Mouse (Mus musculus): ENCODE data around the gene Trpv3. TPM values are rescaled to one million over a fixed set of nuclear protein-coding genes. Genes with fewer than 3 reads are reported as not detected.
A peak's percentile ranks its signal among the peaks of the same experiment; 100 is the strongest.

The Trpv3 gene
- under 1 TPM; 0.03 to 0.05 TPM for total RNA-seq (2021)

DNA sequence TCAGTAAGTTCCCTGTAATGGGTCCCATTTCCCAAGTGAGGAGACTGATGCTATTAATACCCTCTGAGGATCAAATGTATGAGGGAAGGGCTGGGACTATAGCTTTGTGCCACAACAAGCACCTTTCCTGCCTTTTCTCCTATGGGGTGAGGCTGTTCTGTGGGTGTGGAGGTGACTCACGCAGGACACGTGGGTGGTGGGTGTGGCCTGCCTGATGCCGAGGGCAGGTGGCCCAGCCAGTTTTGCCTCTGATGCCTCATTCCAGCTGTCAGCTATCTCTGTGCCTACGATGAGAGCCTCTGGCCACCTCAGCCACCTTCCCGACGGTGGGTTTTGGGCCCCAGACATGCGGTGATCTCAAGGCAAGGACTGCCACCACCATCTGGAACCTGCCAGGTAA is at the start of gene Trpv3:
Gene Trpv3 (plus strand): TSS at position 122 of the 400 bp plus-strand sequence.
- intact Hi-C loops (cut with DNase I): no loop called here
- DNase-seq (ENCODE audit: low spot score): no peak

DNA sequence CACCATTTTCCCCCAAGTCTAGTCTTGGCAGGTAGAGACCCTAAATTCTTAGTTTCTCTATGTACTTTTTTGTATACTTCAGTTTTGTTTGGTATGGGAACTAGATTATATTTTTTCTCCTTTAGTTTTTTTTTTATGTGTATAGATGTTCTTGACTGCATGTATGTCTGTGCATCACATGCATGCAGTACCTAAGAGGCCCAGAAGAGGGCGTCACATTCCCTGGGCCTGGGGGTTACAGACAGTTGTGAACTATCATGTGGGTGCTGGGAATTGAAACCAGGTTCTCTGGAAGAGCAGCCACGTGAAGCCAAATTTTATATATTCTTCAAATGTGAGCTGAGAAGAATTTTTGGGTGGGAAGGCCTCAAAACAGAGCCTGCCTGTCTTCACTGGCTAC is 47.5 kb upstream of the Trpv3 start:
- intact Hi-C loops (cut with DNase I): loop anchor here (5.0 kb wide), 1 partner anchor 63 kb away; no protein-coding TSS in a partner anchor
- DNase-seq (ENCODE audit: low spot score): no peak

DNA sequence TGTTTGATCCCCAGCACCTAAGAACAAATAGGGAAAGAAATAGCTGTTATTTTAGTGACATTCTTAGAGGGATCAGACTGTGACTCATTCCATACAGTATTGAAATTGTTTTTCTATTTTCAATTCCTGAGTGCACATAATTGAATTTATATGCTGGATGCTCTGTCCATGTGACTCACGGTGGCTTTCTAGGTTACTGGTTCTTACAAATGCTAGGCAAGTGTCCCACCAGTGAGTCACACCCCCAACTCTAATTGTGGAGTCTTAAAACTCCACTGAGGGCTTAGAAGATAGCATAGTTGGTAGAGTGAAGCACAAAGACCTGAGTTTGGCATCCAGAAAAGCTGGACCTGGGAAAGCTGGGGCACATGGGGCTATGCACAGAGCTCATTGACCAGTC is 46.5 kb upstream of the Trpv3 start:
- intact Hi-C loops (cut with DNase I): loop anchor here (5.0 kb wide), 1 partner anchor 62 kb away; no protein-coding TSS in a partner anchor
- no peak for DNase-seq (ENCODE audit: low spot score)

DNA sequence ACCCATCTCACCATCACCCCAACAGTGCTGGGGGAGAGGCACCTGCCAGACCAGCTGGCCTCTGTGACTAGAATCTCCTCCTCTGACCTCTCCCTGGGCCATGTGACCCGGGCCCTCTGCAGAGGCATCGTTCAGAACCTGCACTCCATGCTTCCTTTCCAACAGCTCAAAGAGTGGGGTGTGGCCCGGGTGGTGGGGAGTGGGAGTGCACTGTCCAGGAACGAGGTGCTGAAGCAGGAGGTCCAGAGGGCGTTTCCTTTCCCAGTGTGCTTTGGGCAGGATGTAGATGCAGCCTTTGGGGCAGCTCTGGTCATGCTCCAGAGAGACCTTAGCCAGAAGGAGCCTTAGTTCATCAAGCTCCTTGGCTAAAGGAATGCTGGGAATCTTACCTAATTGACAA is 44.3 kb upstream of the Trpv3 start:
- no peak for DNase-seq (ENCODE audit: low spot score)
- intact Hi-C loops (cut with DNase I): loop anchor here (5.0 kb wide), 1 partner anchor 59 kb away; no protein-coding TSS in a partner anchor

DNA sequence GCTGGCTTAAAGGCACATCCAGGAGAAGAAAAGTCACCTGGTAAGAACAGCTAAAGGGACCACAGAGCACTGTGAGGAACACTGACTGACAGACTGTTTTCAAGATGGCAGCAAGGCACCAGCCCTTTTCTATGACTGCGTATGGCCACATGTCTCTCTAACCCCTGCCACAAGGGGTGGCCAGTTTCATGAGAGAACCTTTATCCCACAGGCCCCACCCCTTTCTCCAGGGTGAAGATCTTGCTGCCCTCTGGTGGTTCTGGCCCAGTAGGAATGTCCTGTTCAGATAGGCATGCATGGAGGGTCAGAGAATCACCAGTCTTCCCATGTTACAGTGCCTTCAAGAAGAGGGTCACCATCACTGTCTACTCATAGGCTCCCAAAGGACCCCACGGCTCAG is 43.2 kb upstream of the Trpv3 start:
- intact Hi-C loops (cut with DNase I): loop anchor here (5.0 kb wide), 1 partner anchor 58 kb away; no protein-coding TSS in a partner anchor

DNA sequence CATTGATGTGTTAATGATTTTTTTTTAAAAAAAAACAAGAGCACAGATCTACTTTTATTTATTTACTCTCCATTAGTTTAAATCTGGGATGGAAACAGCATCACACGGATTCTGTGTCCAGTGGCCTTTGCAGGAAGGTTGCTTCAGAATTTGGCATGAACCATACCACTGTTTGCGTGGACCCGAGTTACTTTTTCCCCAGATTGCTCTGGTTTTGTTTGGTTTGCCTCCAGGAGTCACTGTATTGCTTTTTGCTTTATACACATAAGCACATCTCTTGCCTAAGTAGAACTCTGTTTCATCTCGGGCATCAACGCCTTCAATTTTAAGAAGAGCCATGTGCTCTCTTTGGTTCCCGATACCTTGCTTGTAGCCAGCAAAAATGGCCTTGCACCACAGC is 41.3 kb upstream of the Trpv3 start:
- DNase-seq (ENCODE audit: low spot score): no peak
- intact Hi-C loops (cut with DNase I): no loop called here

More for the DNA sequence above, 43.2 kb upstream of the Trpv3 start:
- no peak for DNase-seq (ENCODE audit: low spot score)

DNA sequence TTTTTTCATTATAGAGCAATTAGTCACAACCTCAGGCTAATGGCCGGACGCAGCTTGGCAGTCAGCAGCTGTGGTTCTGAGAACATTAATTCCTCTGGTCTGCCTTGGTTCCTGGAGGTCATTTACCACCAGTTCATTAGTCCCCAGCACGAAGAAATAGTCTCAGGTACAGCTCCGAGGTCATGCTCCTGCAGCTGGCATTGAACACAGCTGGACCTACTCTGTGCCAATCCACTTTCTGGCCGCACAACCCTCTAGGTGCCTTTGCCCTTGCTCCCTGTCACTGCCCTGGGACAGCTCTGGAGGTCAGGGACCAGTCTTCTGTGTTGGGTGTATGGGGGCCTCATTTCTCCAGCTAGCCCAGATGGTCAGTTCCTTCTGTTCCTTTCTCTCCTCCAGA is 38.3 kb upstream of the Trpv3 start:
- DNase-seq (ENCODE audit: low spot score): no peak
- intact Hi-C loops (cut with DNase I): no loop called here

DNA sequence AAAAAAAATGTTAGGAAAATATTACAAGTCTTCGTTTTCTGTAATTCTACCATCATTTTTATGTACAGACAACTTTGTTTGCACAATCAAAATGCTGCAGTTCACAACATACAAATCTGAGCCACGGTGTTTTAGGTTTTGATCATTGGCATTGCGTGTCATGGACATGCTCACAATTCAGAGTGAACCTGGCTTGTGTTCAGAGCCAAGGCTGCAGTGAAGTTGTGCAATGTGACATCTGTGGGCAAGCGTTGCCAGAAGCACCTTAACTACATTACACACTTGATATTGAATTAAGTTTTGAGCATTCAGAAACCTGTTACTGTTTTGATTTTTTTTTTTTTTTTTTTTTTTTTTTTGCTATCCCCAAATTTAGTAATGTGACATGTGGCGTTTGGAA is 37.1 kb upstream of the Trpv3 start:
- no peak for DNase-seq (ENCODE audit: low spot score)
- intact Hi-C loops (cut with DNase I): no loop called here

DNA sequence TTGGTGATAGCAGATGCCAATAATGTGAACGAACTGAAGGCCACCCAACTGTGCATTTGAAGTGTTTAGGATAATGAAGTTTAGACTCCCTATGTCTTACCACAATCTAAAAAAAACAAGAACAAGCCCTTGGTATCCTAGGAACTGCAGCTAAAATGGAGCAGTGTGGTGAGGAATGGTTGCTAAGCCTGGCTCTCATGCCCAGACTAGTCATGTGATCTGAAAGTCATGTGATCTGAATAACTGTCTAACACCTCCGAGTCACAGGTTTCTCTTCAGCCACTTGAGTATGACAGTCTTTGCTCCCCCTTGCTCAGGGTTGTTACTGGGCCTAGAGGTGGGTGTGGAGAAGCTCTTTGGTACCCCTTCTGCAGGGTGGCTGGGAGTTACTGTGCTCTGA is 34.7 kb upstream of the Trpv3 start:
- no peak for DNase-seq (ENCODE audit: low spot score)
- intact Hi-C loops (cut with DNase I): no loop called here

DNA sequence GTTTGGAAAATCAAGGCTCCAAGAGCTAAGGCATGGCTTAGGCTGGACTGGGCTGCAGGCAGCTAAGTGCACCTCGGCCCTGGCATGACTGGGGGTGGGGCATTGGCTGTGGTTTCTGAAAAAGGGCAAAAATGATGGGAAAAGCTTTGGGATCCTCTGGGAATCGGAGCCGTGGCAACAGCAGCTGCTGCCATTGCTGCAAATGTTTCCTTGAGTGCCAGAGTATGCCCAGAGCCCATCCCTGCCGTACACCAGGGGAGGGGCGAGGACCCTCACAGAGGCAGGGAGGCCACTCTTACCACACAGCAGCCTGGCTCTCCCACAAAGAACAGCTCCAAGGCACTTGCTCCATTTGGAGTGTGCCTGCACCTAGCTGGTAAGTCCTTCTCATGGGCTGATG is 33.2 kb upstream of the Trpv3 start, which contains the start of gene Trpv1:
Gene Trpv1 (plus strand): TSS at position 301 of the 400 bp plus-strand sequence.
- DNase-seq (ENCODE audit: low spot score): no peak
- intact Hi-C loops (cut with DNase I): no loop called here

DNA sequence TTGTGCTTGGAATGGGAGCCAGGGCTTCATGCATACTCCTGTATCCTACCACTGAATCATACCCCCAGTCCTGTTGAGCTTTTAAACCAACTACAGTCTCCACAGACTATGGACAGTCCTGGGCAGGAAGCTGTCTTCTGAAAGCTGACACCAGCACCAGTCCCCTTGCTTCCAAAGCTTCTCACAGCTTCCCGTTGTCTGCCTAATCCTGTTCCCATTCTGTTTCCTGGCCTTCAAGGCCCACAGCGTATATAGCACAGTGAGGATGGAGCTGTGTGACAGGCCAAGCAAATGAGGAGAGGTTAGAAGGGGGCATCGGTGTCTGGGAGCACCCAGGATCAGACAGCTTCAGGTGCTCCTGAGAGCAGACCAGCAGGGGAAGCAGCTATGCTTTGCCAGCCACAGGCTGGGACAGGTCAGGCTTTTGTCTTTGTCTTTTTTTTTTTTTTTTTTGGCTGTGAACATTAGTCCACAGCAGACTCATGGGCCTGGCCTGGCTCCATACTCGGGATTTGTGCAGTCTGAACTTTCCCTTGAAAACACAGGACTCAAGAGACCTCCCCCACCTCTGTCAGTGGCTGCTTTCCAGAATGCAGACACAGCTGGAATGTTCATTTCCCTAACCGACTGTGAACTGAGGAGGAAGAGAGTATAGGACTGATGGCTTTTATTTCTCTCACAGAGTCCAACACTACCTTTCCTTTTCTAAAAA is 31.0 kb upstream of the Trpv3 start:
- intact Hi-C loops (cut with DNase I): loop anchor here (5.0 kb wide), 1 partner anchor 46 kb away; no protein-coding TSS in a partner anchor
- peak; percentile 69 for DNase-seq (ENCODE audit: low spot score)

DNA sequence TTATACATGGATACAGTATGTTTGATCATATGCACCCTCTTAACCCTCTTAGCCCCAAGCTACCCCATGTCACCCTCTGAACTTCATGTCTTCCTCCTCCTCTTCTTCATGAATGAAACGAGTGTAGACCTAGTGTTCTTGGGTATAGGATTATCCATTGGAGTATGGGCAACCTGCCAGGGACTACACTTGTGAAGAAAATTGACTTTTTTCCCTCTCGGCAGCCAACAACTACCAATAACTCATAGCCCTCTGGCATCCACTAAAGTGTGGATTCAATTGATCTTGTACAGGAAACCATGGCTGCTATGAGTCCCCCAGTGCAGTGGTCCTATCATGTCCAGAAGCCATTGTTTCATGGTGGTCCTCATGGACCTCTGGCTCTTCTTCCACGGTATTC is 30.5 kb upstream of the Trpv3 start:
- intact Hi-C loops (cut with DNase I): loop anchor here (5.0 kb wide), 1 partner anchor 46 kb away; no protein-coding TSS in a partner anchor
- no peak for DNase-seq (ENCODE audit: low spot score)

DNA sequence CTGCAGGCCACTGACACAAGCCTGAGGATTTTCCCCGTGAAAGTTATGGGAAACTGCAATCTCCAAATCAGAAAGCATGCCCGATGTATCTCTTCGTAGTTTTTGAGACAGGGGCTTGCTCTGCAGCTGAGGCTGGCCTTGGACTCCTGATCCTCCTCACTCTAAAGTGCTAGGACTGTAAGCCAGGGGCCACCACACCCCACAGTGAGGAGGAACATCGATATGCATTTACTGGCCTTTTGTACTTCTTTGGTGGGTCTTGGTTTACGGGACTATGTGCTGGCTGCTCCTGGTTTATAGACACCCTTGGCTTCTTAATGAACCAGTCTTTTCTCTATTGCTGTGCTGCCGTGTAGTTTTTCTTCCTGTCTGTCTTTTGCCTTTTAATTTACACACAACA is 25.0 kb upstream of the Trpv3 start:
- intact Hi-C loops (cut with DNase I): no loop called here
- no peak for DNase-seq (ENCODE audit: low spot score)

DNA sequence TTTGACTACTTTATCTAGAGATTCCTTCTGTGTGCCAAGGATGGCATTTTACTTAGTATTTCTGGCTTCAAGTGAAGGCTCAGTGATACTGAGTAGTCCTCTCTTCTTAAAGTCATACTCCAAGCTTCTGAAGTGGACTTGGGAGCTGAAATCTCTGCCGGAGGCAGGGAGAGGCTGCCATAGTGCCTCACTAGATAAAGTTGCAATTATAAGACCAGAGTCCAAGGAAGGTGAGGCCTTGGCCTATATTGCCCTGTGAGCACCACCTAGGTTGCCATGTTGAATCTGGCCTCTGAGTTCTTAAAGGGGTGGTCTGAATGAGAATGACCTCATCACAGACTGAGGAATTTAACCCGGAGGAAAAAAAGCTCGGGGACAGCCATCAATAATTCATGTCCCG is 24.4 kb upstream of the Trpv3 start:
- intact Hi-C loops (cut with DNase I): no loop called here
- no peak for DNase-seq (ENCODE audit: low spot score)

DNA sequence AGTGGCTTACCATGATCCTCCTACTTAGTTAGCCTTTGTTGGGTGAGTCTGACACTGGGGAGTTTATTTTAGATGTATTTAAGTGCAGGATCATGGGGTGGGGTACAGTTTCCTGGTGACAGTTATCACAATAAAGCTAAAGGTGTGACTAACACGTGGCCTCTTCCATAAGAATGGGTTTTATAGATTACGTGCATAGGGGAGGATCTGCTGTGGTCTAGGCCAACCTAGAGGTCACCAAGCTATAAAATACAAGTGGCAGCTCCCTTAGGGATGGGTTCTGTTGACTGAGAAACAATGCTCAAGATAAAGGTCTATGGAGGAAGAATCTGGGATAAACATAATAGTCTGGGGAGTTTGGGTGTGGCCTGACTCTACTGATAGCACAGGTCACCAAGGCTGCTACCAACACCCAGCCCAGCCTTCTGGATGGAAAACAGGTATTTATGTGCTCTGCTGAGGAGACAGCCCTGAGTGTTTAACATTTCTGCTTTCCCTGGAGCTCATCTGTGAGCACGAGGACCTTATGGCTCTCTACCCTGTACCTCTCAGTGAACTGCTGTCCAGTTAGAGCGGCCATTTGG is 9.7 kb upstream of the Trpv3 start:
- intact Hi-C loops (cut with DNase I): no loop called here
- DNase-seq (ENCODE audit: low spot score): no peak

DNA sequence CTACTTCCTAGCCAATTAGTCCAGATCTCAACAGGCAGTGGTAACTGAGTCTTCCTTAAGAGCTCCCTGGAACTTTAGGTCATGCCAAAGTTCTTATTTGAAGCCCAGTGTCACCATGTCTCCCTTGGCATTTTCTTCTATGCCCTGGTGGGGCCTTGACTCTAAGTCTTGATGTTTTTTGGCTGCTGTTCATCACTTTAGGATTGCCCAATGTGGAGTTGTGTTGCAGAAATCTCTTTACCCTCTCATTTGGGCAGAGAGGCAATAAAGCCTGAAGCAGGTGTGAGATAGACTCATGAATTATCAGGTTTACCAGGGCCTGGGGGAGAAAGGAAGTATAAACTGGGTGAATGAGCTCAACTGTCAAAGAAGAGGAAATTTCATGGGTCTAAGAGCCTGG is 8.5 kb upstream of the Trpv3 start:
- DNase-seq (ENCODE audit: low spot score): no peak
- intact Hi-C loops (cut with DNase I): no loop called here

DNA sequence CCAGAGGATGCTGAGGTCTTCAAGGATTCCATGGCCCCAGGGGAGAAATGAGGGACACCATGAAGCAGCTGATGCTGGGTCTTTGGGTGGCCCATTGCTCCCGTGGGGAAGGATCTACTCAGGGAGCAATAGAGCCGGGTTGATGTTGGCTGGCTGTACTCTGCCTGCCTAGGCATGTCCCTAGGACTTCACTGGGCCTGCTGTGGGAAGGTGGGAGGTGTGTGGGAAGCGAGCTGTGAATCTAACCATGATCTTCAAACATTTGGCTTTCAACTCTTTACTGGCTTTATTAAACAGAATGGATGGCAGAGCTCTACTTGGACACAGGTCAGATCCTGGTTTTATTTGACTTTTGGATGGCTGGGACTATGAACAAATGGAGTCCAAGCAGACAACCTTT is 6.7 kb upstream of the Trpv3 start:
- no peak for DNase-seq (ENCODE audit: low spot score)

DNA sequence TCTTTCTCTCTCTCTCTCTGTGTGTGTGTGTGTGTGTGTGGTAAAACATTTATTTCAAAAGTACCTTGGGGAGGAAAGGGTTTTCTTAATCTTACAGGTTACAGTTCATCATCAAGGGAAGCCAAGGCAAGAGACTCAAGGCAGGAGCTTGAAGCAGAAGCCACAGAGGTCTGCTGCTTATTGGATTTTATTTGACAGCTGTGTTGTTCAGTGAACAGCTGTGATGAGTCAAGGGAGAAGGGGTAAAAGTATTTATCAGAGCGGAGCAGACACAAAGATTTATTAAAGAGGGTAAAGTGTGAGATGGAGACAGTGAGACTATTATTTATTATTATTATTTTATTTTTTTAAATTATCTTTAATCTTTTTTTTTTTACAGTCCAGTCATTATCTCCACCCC is 5.8 kb upstream of the Trpv3 start:
- DNase-seq (ENCODE audit: low spot score): no peak
- intact Hi-C loops (cut with DNase I): no loop called here

More for the DNA sequence above, 6.7 kb upstream of the Trpv3 start:
- intact Hi-C loops (cut with DNase I): no loop called here

DNA sequence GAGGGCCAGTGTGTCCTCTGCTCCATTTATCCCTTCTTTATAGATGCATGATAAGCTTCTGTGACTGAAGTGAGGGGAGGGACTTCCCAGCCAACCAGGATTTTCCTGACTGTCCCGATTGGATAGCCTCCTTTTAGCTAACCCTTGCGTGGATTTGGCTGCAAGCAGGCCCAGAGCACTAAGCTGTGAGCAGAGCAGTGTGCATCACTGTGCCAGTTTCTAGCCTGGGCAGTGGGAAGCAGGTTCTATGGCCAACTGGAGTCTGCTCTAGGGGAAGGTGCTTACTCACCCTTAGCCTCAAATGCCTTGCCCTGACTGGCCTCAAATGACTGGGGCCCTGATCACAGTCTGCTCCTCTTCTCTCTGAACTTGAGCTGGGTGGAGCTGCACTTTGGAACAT is 7.6 kb downstream of the Trpv3 start:
- intact Hi-C loops (cut with DNase I): no loop called here
- DNase-seq (ENCODE audit: low spot score): no peak

DNA sequence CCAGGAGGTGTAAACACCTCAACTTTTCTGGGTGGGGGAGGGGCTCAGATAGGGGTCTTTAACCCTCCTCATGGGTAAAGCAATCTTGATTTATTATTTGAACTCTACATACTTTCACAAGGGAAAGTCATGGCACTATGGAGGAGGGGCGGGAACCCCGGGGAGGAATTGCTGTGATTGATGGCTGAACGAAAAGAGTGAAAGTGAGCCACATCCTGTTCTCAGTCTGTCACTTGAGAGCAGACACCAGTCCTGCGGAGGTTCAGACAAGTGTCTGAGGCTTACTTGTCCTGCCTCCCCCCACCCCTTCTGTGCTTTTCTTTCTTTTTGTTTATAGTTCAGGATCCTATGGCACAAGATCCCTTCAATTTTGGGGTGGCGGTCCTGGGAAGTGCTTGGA is 13.5 kb downstream of the Trpv3 start:
- intact Hi-C loops (cut with DNase I): loop anchor here (5.0 kb wide), 4 partner anchors 43 to 208 kb away; partner anchors contain the start of gene Haspin
- DNase-seq (ENCODE audit: low spot score): no peak

DNA sequence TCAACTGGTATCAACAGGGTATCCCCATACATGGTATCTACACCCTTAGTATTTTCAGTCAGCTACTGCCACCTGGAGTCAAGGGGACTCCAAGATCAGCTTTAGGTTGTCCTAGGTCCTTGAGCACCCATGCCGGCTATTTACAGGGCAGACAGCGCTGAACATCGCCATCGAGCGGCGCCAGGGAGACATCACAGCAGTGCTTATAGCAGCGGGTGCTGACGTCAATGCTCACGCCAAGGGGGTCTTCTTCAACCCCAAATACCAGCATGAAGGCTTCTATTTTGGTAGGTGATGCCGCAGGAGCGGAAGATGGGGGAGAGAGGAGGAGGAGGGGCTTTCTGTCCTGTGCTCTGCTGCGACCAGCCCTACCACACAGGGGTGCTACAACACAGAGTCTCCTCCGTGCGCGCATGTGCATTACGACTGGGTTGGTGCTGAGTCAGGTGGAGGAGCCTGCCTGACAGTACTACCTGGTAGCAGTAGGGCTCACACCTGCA is 14.4 kb downstream of the Trpv3 start:
- intact Hi-C loops (cut with DNase I): loop anchor here (5.0 kb wide), 4 partner anchors 44 to 209 kb away; partner anchors contain the start of gene Haspin

More for the DNA sequence above, 14.4 kb downstream of the Trpv3 start:
- no peak for DNase-seq (ENCODE audit: low spot score)
